Mouse (Mus musculus) hindbrain, embryonic 14.5 days (tissue): Measurements from ENCODE around the gene Tmem126a. TPM values are rescaled to one million over a fixed set of nuclear protein-coding genes. Genes with fewer than 3 reads are reported as not detected.

Experiments
- ATAC-seq: fragments of 200-750 bp; cut with Nextera tagmentation; 2 replicates; pipeline ENCODE4 v1.8.0; 2017; ENCODE audit warnings: moderate number of reproducible peaks, mild to moderate bottlenecking, moderate TSS enrichment, moderate library complexity; ENCODE audit not compliant: low FRiP score
- DNase-seq: peaks from one replicate; pipeline ENCODE4 v3.0.0-alpha.2; 2015; ENCODE audit warnings: low spot score
- H3K27ac ChIP-seq: fragments of 300-500 bp; sonication (generic); 2 replicates; pipeline ENCODE4 v1.5.1; 2014; ENCODE audit warnings: mild to moderate bottlenecking, moderate library complexity
- H3K27me3 ChIP-seq: fragments of 300-500 bp; sonication (generic); 2 replicates; pipeline ENCODE4 v1.6.1; 2014; ENCODE audit warnings: mild to moderate bottlenecking, low read length, mixed read lengths; ENCODE audit not compliant: control insufficient read depth, insufficient read depth
- H3K36me3 ChIP-seq: fragments of 300-500 bp; sonication (generic); replicated peaks from 2 replicates; pipeline ENCODE4 v1.6.1; 2014; ENCODE audit not compliant: control insufficient read depth, insufficient read depth
- H3K4me1 ChIP-seq: fragments of 300-500 bp; sonication (generic); replicated peaks from 2 replicates; pipeline ENCODE4 v1.6.1; 2014; ENCODE audit warnings: antibody characterized with exemption, low read length, mixed read lengths; ENCODE audit not compliant: control insufficient read depth, insufficient read depth
- H3K4me2 ChIP-seq: fragments of 300-500 bp; sonication (generic); replicated peaks from 2 replicates; pipeline ENCODE4 v1.6.1; 2014; ENCODE audit warnings: mild to moderate bottlenecking, moderate library complexity
- H3K4me3 ChIP-seq: fragments of 300-500 bp; sonication (generic); replicated peaks from 2 replicates; pipeline ENCODE4 v1.5.1; 2014; ENCODE audit warnings: mild to moderate bottlenecking, low read length
- H3K9ac ChIP-seq: fragments of 300-500 bp; sonication (generic); 2 replicates; pipeline ENCODE4 v1.6.1; 2014
- H3K9me3 ChIP-seq: fragments of 300-500 bp; sonication (generic); 2 replicates; pipeline ENCODE4 v1.6.1; 2016; ENCODE audit warnings: low read length; ENCODE audit not compliant: control insufficient read depth
- WGBS: fragments of 180-500 bp; shearing (Covaris S2); extraction: QIAGEN DNeasy Blood & Tissue Kit; methylation state at CpG from one replicate; pipeline ENCODE4 v1.1.7; 2014; 5-methylcytosine and 5-hydroxymethylcytosine counted together
- polyA plus RNA-seq: library from polyadenylated mRNA; unstranded; fragments of >200 nt; fragmentation: Nextera tagmentation; extraction: Ambion mirVana; gene quantifications from 2 replicates; pipeline ENCODE4 v1.2.1, GENCODE M21; 2014

Gene Tmem126a
- polyA plus RNA-seq, 1 experiment from 2014 or later = 132 TPM

DNA sequence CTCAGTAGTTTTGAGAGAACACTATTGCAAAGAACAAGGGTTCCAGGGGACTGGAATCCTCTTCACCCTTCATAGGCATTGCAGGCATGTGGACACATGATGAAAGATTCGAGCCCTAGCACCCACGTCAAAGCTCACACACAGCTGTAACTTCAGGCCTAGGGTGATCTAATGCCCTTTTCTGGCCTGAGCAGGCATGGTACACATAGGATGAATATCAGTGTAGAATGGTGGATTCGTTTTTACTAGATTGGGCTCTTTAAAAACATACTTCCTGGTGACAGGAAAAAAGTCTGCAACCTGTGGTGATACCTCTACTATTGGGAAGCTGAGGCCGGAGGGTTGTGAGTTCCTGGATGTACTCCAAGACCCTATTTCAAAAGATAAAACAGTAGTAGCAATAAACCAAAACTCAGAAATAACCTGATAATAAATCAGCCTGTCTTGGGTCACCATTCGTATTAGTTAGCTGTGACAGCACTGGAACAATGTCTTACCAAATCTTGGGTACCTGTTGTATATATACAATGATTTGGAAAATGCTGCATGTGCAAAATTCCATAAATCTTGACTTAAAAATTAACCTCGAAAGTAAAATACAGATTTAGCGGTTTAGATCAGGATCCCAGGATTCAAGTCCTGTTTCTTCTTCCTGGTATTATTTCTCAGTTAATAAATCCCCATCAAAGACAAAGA, 732 bp downstream of the Tmem126a start:
- H3K27me3 ChIP-seq = no peaks in the 10 kb centered on the region
- 37% methylated on average over 7 of the region's 7 CpGs for WGBS
- H3K4me1 ChIP-seq = peaks cover 16% of the 10 kb centered on the region
- peak overlapping the region; percentile 55 for H3K4me3 ChIP-seq
- peak overlapping the region; percentile 85 for H3K27ac ChIP-seq
- peak overlapping the region; percentile 67 for H3K9ac ChIP-seq
- DNase-seq (no peak), ATAC-seq (no peak)
- H3K36me3 ChIP-seq = peaks cover 32% of the 10 kb centered on the region
- peak overlapping the region; percentile 68 for H3K4me2 ChIP-seq
- no peaks in the 10 kb centered on the region for H3K9me3 ChIP-seq

DNA sequence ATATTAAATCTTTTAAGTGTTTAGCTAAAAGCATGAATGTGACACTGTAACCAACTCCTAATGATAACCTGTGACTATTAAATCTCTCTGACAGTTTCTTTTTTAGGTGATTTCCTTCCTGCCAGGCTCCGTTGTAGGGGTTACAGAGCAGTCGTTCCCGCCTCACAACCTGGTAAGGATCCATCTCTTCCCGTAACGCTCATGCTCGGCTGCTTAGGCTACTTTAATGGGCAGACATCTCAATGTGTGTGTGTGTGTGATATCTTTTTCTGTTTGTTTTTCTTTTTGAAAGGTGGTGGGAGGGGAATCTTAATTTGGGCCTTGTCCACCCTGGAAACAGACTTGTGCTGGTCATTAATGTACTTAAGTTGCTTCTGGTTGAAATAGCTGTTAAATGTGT, 12.8 kb downstream of the Tmem126a start:
- 0% methylated on average over 6 of the region's 6 CpGs for WGBS
- Histone ChIP-seq H3K36me3 (peaks cover 12% of the 10 kb centered on the region), H3K9me3 (no peaks in the 10 kb centered on the region), H3K4me2 (peak overlapping the region; percentile 82), H3K27ac (peak overlapping the region; percentile 98), H3K9ac (peak overlapping the region; percentile 99), H3K4me3 (peak overlapping the region; percentile 99), H3K27me3 (no peaks in the 10 kb centered on the region), H3K4me1 (peaks cover 8% of the 10 kb centered on the region)
- no peak for DNase-seq
- ATAC-seq = no peak

DNA sequence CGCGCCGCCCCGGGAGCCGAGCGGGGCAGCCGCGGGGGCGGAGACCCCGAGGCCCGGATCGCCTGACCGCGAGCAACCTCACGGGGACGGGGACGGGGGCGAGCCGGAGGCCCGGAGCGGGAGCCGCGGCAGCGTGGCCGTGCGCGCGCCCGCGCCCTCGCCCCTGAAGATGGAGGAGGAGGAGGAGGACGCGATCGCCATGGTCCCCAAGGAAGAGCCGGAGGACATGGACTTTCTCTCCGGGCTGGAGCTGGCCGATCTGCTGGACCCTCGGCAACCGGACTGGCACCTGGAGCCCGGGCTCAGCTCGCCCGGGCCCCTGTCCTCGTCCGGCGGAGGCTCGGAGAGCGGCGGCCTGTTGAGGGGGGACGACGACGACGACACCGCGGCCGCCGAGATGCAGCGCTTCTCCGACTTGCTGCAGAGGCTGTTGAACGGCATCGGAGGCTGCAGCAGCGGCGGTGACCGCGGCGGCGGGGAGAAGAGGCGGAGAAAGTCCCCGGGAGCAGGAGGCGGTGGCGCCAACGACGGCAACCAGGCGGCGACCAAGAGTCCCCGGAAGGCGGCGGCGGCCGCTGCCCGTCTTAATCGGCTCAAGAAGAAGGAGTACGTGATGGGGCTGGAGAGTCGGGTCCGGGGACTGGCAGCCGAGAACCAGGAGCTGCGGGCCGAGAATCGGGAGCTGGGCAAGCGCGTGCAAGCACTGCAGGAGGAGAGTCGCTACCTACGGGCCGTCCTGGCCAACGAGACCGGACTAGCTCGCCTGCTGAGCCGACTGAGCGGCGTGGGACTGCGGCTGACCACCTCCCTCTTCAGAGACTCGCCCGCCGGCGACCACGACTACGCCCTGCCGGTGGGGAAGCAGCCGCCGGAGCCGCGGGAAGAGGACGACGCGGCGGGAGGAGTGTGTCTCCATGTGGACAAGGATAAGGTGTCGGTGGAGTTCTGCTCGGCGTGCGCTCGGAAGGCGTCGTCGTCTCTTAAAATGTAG, 13.6 kb downstream of the Tmem126a start:
- Histone ChIP-seq H3K4me1 (peaks cover 8% of the 10 kb centered on the region), H3K27ac (peak overlapping the region; percentile 98), H3K36me3 (peaks cover 12% of the 10 kb centered on the region), H3K4me2 (peak overlapping the region; percentile 82), H3K27me3 (no peaks in the 10 kb centered on the region), H3K9ac (peak overlapping the region; percentile 99), H3K9me3 (no peaks in the 10 kb centered on the region), H3K4me3 (peak overlapping the region; percentile 99)
- DNase-seq (peak; percentile 63), ATAC-seq (peak; percentile 77)
- WGBS = under 1% methylated on average over 105 of the region's 123 CpGs

DNA sequence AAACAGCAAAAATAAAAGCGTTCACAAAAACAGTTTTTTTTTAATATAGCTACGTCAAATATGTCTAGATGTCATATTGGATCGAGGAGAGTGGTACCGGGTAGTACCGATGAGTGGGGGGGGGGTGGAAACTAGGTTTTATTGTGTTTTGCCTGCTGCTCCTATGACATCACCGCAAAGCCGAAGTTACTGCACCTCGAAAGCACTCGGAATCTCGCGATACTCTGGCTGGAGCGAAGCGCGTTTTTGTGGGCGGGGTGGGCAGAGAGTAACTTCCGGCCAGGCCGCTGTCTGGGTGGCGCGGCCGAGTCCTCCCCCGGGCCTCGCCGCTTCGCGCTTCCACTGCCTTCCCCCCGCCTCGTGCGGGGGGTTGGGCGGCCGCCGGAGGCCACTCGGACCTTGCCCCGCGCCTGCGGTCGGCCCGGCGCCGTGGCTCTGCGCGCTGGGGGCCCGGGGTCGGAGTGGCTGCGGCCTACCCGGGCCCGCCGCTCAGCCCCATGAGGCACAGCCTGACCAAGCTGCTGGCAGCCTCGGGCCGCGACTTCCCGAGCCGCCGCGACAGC, 14.4 kb downstream of the Tmem126a start, which contains the start of gene Crebzf:
TSS of gene Crebzf (plus strand) at position 212 of the 563 bp plus-strand sequence.
- H3K36me3 ChIP-seq = peaks cover 6% of the 10 kb centered on the region
- peak within 1 kb of the TSS; percentile 99 for H3K9ac ChIP-seq
- peak within 1 kb of the TSS; percentile 99 for H3K4me3 ChIP-seq
- peak within 1 kb of the TSS; percentile 98 for H3K27ac ChIP-seq
- no peaks in the 10 kb centered on the region for H3K27me3 ChIP-seq
- DNase-seq (peak; percentile 98), ATAC-seq (peak; percentile 97)
- H3K4me1 ChIP-seq = peaks cover 8% of the 10 kb centered on the region
- no peaks in the 10 kb centered on the region for H3K9me3 ChIP-seq
- peak within 1 kb of the TSS; percentile 82 for H3K4me2 ChIP-seq
- under 1% methylated on average over 43 of the region's 54 CpGs for WGBS

DNA sequence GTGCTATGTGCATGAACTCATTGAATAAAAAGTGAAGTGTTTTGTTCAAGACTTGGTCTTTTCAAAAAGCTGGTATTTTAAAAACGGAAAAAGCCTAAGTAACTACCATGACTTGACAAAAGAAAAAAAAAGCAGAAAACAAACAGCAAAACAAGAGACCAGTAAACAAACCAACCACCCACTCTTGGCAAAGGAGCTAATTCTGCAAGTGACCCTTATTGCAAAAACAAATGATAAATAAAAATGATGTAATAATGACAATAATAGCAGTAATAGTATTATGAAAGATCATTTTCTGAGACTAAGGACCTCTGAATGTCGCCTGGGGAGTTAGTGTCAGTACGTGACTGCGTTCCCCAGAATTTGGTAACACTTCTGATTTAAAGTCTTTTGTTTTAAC, 15.0 kb downstream of the Tmem126a start:
- no peaks in the 10 kb centered on the region for H3K27me3 ChIP-seq
- DNase-seq (no peak), ATAC-seq (peak; percentile 9; the same call in 1 of the 2 replicates)
- peak overlapping the region; percentile 98 for H3K27ac ChIP-seq
- H3K4me2 ChIP-seq = peak overlapping the region; percentile 82
- peaks cover 8% of the 10 kb centered on the region for H3K4me1 ChIP-seq
- 6% methylated on average over 4 of the region's 4 CpGs for WGBS
- peak overlapping the region; percentile 99 for H3K9ac ChIP-seq
- no peaks in the 10 kb centered on the region for H3K9me3 ChIP-seq
- peak overlapping the region; percentile 99 for H3K4me3 ChIP-seq
- H3K36me3 ChIP-seq = peaks cover under 1% of the 10 kb centered on the region

DNA sequence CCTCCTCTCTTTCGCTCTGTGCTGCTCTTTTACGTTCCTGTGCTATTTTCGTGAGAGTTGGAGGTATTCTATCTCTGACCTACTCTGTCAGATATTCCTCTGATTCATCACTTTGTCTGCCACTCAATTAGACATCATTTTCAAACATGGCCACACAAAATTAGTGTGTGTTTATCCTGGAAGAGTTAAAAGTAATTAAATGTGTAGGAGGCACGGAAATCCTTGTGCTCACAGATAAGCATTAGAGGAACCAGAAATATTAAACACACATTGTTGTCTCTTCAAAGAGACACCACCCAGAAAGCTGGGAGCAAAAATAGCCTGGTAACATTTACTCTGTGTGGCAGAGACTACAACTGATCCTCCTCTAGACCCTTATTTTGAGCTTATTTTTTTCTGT, 17.0 kb downstream of the Tmem126a start:
- Histone ChIP-seq H3K27ac (no peak overlapping the region), H3K4me2 (no peak overlapping the region), H3K9me3 (no peaks in the 10 kb centered on the region), H3K36me3 (no peaks in the 10 kb centered on the region), H3K27me3 (no peaks in the 10 kb centered on the region), H3K9ac (no peak overlapping the region), H3K4me3 (no peak overlapping the region), H3K4me1 (no peaks in the 10 kb centered on the region)
- DNase-seq = no peak
- 95% methylated on average over 4 of the region's 4 CpGs for WGBS
- ATAC-seq = no peak

DNA sequence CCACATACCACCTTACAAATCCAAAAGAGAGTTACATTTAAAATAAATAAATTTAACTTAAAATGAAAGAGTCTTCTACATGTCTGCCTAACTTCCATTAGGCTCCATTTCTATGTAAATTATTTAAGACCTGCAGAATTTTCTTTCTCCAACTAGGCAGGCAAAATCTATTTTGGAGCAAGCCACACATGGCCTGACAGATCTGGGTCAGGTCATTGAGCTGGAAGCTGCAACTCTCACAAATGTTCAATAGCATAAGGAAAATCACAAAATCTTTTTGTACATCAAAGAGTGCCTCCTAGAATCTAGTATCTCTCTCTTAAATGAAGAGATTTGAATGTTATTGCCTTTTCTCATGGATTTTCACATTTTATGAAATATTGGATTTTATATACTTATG, 24.8 kb downstream of the Tmem126a start:
- no peak for ATAC-seq
- no peaks in the 10 kb centered on the region for H3K27me3 ChIP-seq

DNA sequence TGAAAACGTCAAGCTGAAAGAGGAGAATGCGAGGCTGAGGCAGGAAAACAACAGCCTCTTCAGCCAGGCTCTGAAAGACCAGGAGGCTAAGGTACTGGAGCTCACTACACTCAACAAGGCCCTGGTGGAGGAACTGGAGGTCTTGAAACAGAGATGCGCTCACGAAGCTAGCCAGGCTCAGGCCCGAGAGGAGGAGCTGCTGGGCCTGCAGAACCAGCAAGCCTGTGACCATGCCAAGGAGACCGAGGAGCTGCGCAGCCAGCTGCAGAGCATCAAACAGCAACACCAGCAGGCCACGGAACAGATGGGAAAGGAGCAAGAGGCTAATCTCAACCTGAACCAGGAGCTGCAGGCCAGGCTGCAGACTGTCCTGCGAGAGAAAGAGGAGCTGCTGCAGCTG, 30.0 kb downstream of the Tmem126a start:
- Histone ChIP-seq H3K27me3 (no peaks in the 10 kb centered on the region), H3K4me2 (peak overlapping the region; percentile 81), H3K4me3 (peak overlapping the region; percentile 36), H3K9me3 (no peaks in the 10 kb centered on the region), H3K27ac (no peak overlapping the region; the same call in 1 of the 2 replicates), H3K9ac (peak overlapping the region; percentile 52; the same call in 1 of the 2 replicates), H3K4me1 (peaks cover 11% of the 10 kb centered on the region; the same call in 1 of the 2 replicates), H3K36me3 (no peaks in the 10 kb centered on the region)
- WGBS = 70% methylated on average over 9 of the region's 9 CpGs
- ATAC-seq (no peak), DNase-seq (no peak)

More for the DNA sequence above, 24.8 kb downstream of the Tmem126a start:
- H3K36me3 ChIP-seq = no peaks in the 10 kb centered on the region
- no peak overlapping the region for H3K27ac ChIP-seq
- H3K9ac ChIP-seq = no peak overlapping the region
- 0 out of 2 replicates have a peak, but pooled peaks cover under 1% of the 10 kb centered on the region for H3K4me1 ChIP-seq
- no peak overlapping the region for H3K4me2 ChIP-seq
- no peaks in the 10 kb centered on the region for H3K9me3 ChIP-seq
- no peak for DNase-seq
- no peak overlapping the region for H3K4me3 ChIP-seq
